Mouse (Mus musculus) neural tube, embryonic 13.5 days (tissue): ENCODE data around the gene Nrp2. TPM values are rescaled to one million over a fixed set of nuclear protein-coding genes. Genes with fewer than 3 reads are reported as not detected.

Experiments
- ATAC-seq: fragments of 200-750 bp; cut with Nextera tagmentation; 2 replicates; pipeline ENCODE4 v1.8.0; 2017; ENCODE audit warnings: low read depth, mild to moderate bottlenecking, moderate TSS enrichment, moderate library complexity
- H3K27ac ChIP-seq: fragments of 300-500 bp; sonication (generic); replicated peaks from 2 replicates; pipeline ENCODE4 v1.5.1; 2015; ENCODE audit warnings: moderate library complexity, mild to moderate bottlenecking, inconsistent platforms
- H3K27me3 ChIP-seq: fragments of 300-500 bp; sonication (generic); 2 replicates; pipeline ENCODE4 v1.6.1; 2015; ENCODE audit warnings: mild to moderate bottlenecking, inconsistent platforms
- H3K36me3 ChIP-seq: fragments of 300-500 bp; sonication (generic); 2 replicates; pipeline ENCODE4 v1.6.1; 2015; ENCODE audit warnings: mild to moderate bottlenecking, inconsistent platforms
- H3K4me1 ChIP-seq: fragments of 300-500 bp; sonication (generic); replicated peaks from 2 replicates; pipeline ENCODE4 v1.6.1; 2015; ENCODE audit warnings: inconsistent platforms
- H3K4me2 ChIP-seq: fragments of 300-500 bp; sonication (generic); 2 replicates; pipeline ENCODE4 v1.6.1; 2015; ENCODE audit warnings: inconsistent platforms, mild to moderate bottlenecking, moderate library complexity
- H3K4me3 ChIP-seq: fragments of 300-500 bp; sonication (generic); 2 replicates; pipeline ENCODE4 v1.5.1; 2015; ENCODE audit warnings: mild to moderate bottlenecking, inconsistent platforms
- H3K9ac ChIP-seq: fragments of 300-500 bp; sonication (generic); 2 replicates; pipeline ENCODE4 v1.6.1; 2015; ENCODE audit warnings: moderate library complexity, mild to moderate bottlenecking, inconsistent platforms
- H3K9me3 ChIP-seq: fragments of 300-500 bp; sonication (generic); 2 replicates; pipeline ENCODE4 v1.6.1; 2016; ENCODE audit warnings: inconsistent platforms
- WGBS: fragments of 180-500 bp; shearing (Covaris S2); methylation state at CpG from one replicate; pipeline ENCODE4 v1.1.7; 2015; 5-methylcytosine and 5-hydroxymethylcytosine counted together
- polyA plus RNA-seq: library from polyadenylated mRNA; unstranded; fragments of >200 nt; fragmentation: Nextera tagmentation; extraction: Ambion mirVana; gene quantifications from 2 replicates; pipeline ENCODE4 v1.2.1, GENCODE M21; 2015

Gene Nrp2
- 32.7 and 37.0 TPM in 2 replicates for polyA plus RNA-seq

GRCm38 (mm10) chr1:62703158-62704116 lies at the start of gene Nrp2:
Gene Nrp2 (plus strand): TSS chr1:62703285.
- H3K27me3 ChIP-seq: peaks cover 32% of the 10 kb centered on the region
- H3K9me3 ChIP-seq: no peaks in the 10 kb centered on the region
- WGBS: under 1% methylated on average over 76 of the region's 76 CpGs
- peak within 1 kb of the TSS; percentile 98 for H3K4me2 ChIP-seq
- H3K4me1 ChIP-seq: peaks cover 50% of the 10 kb centered on the region
- peak; percentile 83 for ATAC-seq
- H3K27ac ChIP-seq: peak within 1 kb of the TSS; percentile 89
- H3K36me3 ChIP-seq: no peaks in the 10 kb centered on the region
- H3K4me3 ChIP-seq: peak within 1 kb of the TSS; percentile 79
- peak within 1 kb of the TSS; percentile 92 for H3K9ac ChIP-seq

GRCm38 (mm10) chr1:62654436-62654835 lies 48.6 kb upstream of the Nrp2 start:
- Histone ChIP-seq H3K36me3 (no peaks in the 10 kb centered on the region), H3K27me3 (0 out of 2 replicates have a peak, but pooled peaks cover 2% of the 10 kb centered on the region), H3K27ac (no peak overlapping the region), H3K9ac (no peak overlapping the region), H3K4me1 (peaks cover 14% of the 10 kb centered on the region; the same call in 1 of the 2 replicates), H3K4me3 (no peak overlapping the region), H3K9me3 (no peaks in the 10 kb centered on the region), H3K4me2 (no peak overlapping the region)
- WGBS: 65% methylated on average over 6 of the region's 6 CpGs
- ATAC-seq: no peak

GRCm38 (mm10) chr1:62664960-62665645 lies 38.0 kb upstream of the Nrp2 start:
- H3K27ac ChIP-seq: peak overlapping the region; percentile 14; the same call in 1 of the 2 replicates
- no peaks in the 10 kb centered on the region for H3K36me3 ChIP-seq
- no peak overlapping the region for H3K4me3 ChIP-seq
- no peak; the same call in 1 of the 2 replicates for ATAC-seq
- no peaks in the 10 kb centered on the region for H3K27me3 ChIP-seq
- 0 out of 2 replicates have a peak, but pooled peaks cover 6% of the 10 kb centered on the region for H3K9me3 ChIP-seq
- H3K9ac ChIP-seq: no peak overlapping the region
- H3K4me2 ChIP-seq: no peak overlapping the region
- 44% methylated on average over 8 of the region's 8 CpGs for WGBS
- peaks cover 7% of the 10 kb centered on the region; the same call in 1 of the 2 replicates for H3K4me1 ChIP-seq

- no peaks in the 10 kb centered on the region for H3K36me3 ChIP-seq
- no peak overlapping the region for H3K4me2 ChIP-seq
- H3K27ac ChIP-seq: no peak overlapping the region
- H3K4me3 ChIP-seq: no peak overlapping the region
- H3K9me3 ChIP-seq: 0 out of 2 replicates have a peak, but pooled peaks cover 6% of the 10 kb centered on the region
- 86% methylated on average over 5 of the region's 5 CpGs for WGBS
- H3K27me3 ChIP-seq: no peaks in the 10 kb centered on the region
- peaks cover 7% of the 10 kb centered on the region; the same call in 1 of the 2 replicates for H3K4me1 ChIP-seq
- no peak overlapping the region for H3K9ac ChIP-seq
- no peak for ATAC-seq
These were observed 37.0 kb upstream of the Nrp2 start for GRCm38 (mm10) chr1:62665771-62666730.

- Histone ChIP-seq H3K4me2 (no peak overlapping the region), H3K27ac (no peak overlapping the region), H3K9ac (no peak overlapping the region), H3K4me1 (peaks cover 7% of the 10 kb centered on the region; the same call in 1 of the 2 replicates), H3K9me3 (0 out of 2 replicates have a peak, but pooled peaks cover 6% of the 10 kb centered on the region), H3K36me3 (no peaks in the 10 kb centered on the region), H3K27me3 (no peaks in the 10 kb centered on the region), H3K4me3 (no peak overlapping the region)
- WGBS: 82% methylated on average over 5 of the region's 5 CpGs
- ATAC-seq: no peak
These were observed 36.3 kb upstream of the Nrp2 start for GRCm38 (mm10) chr1:62666780-62667179.

- no peak for ATAC-seq
- H3K4me3 ChIP-seq: no peak overlapping the region
- no peaks in the 10 kb centered on the region for H3K9me3 ChIP-seq
- H3K36me3 ChIP-seq: no peaks in the 10 kb centered on the region
- H3K27me3 ChIP-seq: no peaks in the 10 kb centered on the region
- no peak overlapping the region for H3K9ac ChIP-seq
- no peak overlapping the region for H3K27ac ChIP-seq
- H3K4me1 ChIP-seq: peaks cover 19% of the 10 kb centered on the region
- H3K4me2 ChIP-seq: no peak overlapping the region
- WGBS: 40% methylated on average over 4 of the region's 4 CpGs
These were observed 24.3 kb upstream of the Nrp2 start for GRCm38 (mm10) chr1:62678611-62679344.

- Histone ChIP-seq H3K4me1 (peaks cover 20% of the 10 kb centered on the region), H3K9me3 (no peaks in the 10 kb centered on the region), H3K4me2 (no peak overlapping the region), H3K27ac (no peak overlapping the region), H3K9ac (no peak overlapping the region), H3K36me3 (no peaks in the 10 kb centered on the region), H3K27me3 (no peaks in the 10 kb centered on the region), H3K4me3 (no peak overlapping the region)
- no peak for ATAC-seq
- WGBS: 91% methylated on average over 2 of the region's 2 CpGs
These were observed 23.6 kb upstream of the Nrp2 start for GRCm38 (mm10) chr1:62679466-62679865.

- Histone ChIP-seq H3K4me1 (peaks cover 20% of the 10 kb centered on the region), H3K27me3 (no peaks in the 10 kb centered on the region), H3K27ac (peak overlapping the region; percentile 49), H3K36me3 (no peaks in the 10 kb centered on the region), H3K4me2 (peak overlapping the region; percentile 29), H3K9ac (0 out of 2 replicates have a peak overlapping the region, but pooled peaks have one; percentile 6), H3K4me3 (no peak overlapping the region), H3K9me3 (no peaks in the 10 kb centered on the region)
- peak; percentile 79 for ATAC-seq
- WGBS: 28% methylated on average over 21 of the region's 21 CpGs
These were observed 20.4 kb upstream of the Nrp2 start for GRCm38 (mm10) chr1:62682456-62683385.

- ATAC-seq: peak; percentile 67
- Histone ChIP-seq H3K27ac (peak overlapping the region; percentile 49; the same call in 1 of the 2 replicates), H3K4me1 (peaks cover 20% of the 10 kb centered on the region), H3K9me3 (no peaks in the 10 kb centered on the region), H3K9ac (no peak overlapping the region), H3K4me3 (no peak overlapping the region), H3K27me3 (no peaks in the 10 kb centered on the region), H3K4me2 (no peak overlapping the region), H3K36me3 (no peaks in the 10 kb centered on the region)
- WGBS: 50% methylated on average over 2 of the region's 2 CpGs
These were observed 19.6 kb upstream of the Nrp2 start for GRCm38 (mm10) chr1:62683498-62683897.

- no peak overlapping the region for H3K27ac ChIP-seq
- H3K4me1 ChIP-seq: peaks cover 14% of the 10 kb centered on the region
- H3K9me3 ChIP-seq: no peaks in the 10 kb centered on the region
- H3K36me3 ChIP-seq: no peaks in the 10 kb centered on the region
- ATAC-seq: no peak
- no peak overlapping the region for H3K4me2 ChIP-seq
- WGBS: 83% methylated on average over 8 of the region's 8 CpGs
- H3K9ac ChIP-seq: no peak overlapping the region
- no peak overlapping the region for H3K4me3 ChIP-seq
- H3K27me3 ChIP-seq: no peaks in the 10 kb centered on the region
These were observed 15.6 kb upstream of the Nrp2 start for GRCm38 (mm10) chr1:62687511-62687910.
